9 mouse cellular contexts compared by ENCODE assay signal in the genomic region with DNA sequence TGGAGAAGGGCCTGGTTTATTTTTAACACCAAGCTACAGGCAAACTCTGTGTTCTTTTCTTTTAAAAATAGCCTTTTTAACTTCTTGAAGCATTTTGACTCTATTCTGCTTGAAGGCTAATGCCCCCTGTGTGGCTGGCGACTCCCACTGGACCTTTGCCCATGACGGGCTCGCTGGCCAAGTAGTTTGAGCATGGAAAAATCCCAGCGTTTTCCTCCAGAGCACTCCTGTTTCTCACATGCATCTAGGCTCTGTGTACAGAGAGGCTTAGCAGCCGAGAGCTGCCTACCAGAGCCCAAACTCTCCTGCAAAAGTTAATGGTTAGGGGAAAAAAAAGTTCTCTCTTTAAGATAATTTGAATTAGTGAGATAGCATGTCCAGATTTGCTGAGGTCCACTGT. TPM values are rescaled to one million over a fixed set of nuclear protein-coding genes. Genes with fewer than 3 reads are reported as not detected.
DNase-seq lines count a peak whose midpoint lies in the region; ATAC-seq lines count a peak whose summit lies in the region.
"Had no signal": no experiment of that assay in that cellular context is flagged by ENCODE, and none has a peak within 500 bp of the region (broad histone marks: within the 10 kb centered on the region; RNA-seq: fewer than 3 reads in every experiment).

No protein-coding gene starts in this region.

- no peaks in the 10 kb centered on the region for H3K9me3 ChIP-seq in heart, embryonic 11.5 days (replicated peaks; ENCODE audit: control insufficient read depth, low read length)

- no peak overlapping the region for H3K4me2 ChIP-seq in heart, embryonic 11.5 days

- H3K9ac ChIP-seq in heart, embryonic 11.5 days (ENCODE audit: low read depth, low read length): no peak overlapping the region

- H3K27me3 ChIP-seq in heart, embryonic 11.5 days (ENCODE audit: control insufficient read depth, insufficient read depth, low read length): no peaks in the 10 kb centered on the region

- ATAC-seq in heart, embryonic 11.5 days (replicated peaks; ENCODE audit: insufficient number of reproducible peaks, low FRiP score, low TSS enrichment): no peak

- H3K27ac ChIP-seq in heart, embryonic 11.5 days (ENCODE audit: low read depth, low read length): no peak overlapping the region

- H3K36me3 ChIP-seq in heart, embryonic 11.5 days (ENCODE audit: control insufficient read depth, insufficient read depth, low read length): no peaks in the 10 kb centered on the region

- no peak overlapping the region for H3K4me3 ChIP-seq in heart, embryonic 11.5 days (ENCODE audit: low read depth, low read length)

- H3K4me1 ChIP-seq in heart, embryonic 11.5 days (ENCODE audit: control insufficient read depth, insufficient read depth, low read length): peaks cover 18% of the 10 kb centered on the region

- DNase-seq in heart, adult 11 months: peak; percentile 95
- peak; percentile 51 to 66 for DNase-seq in adrenal gland, postnatal 36 days
- DNase-seq in frontal cortex, postnatal 36 days (ENCODE audit: low spot score in 2 of 2): peak; percentile 54 to 65
- peak; percentile 89 for DNase-seq in kidney, adult 18-20 months
- DNase-seq in left cerebral cortex, postnatal 25 days (ENCODE audit: low spot score in 2 of 2): peak; percentile 46 to 73
- peak; percentile 66 for DNase-seq in testis, postnatal 10 days (ENCODE audit: low spot score)
- DNase-seq in spleen, postnatal 4 days (ENCODE audit: low spot score in 2 of 2): no peak

- 52% methylated on average over 5 of the region's 5 CpGs for WGBS in heart, embryonic 11.5 days (ENCODE audit: insufficient replicate concordance)

- intact Hi-C loops in left cerebral cortex, postnatal 25 days (cut with DNase I): no loop called here

RNA-seq across cellular contexts. Expression of a gene that starts 52.7 kb away (rescaled TPM):
- polyA plus RNA-seq in heart, embryonic 11.5 days (2014; fragmentation: Nextera tagmentation; extraction: Ambion mirVana): not detected in 2 replicates
- total RNA-seq in adrenal gland, postnatal 36 days (2021): not detected
- not detected for total RNA-seq in left cerebral cortex, postnatal 25 days (2021)
- polyA plus RNA-seq: cortical plate, adult 2 months had no signal

Comparison
In these comparisons a context has a peak if more than half of its experiments do, and no peak if none do; other contexts are left out.
1. DNase-seq: peak in heart, adult 11 months (single experiment), adrenal gland, postnatal 36 days (2 of 2), frontal cortex, postnatal 36 days (2 of 2), kidney, adult 18-20 months (single experiment), left cerebral cortex, postnatal 25 days (2 of 2) and testis, postnatal 10 days (single experiment); none in spleen, postnatal 4 days (0 of 2).